Mouse (Mus musculus) limb, embryonic 15.5 days (tissue): ENCODE measurements around the gene Osbpl3. TPM values are rescaled to one million over a fixed set of nuclear protein-coding genes. Genes with fewer than 3 reads are reported as not detected.
A peak's percentile ranks its signal among the peaks of the same experiment; 100 is the strongest.

ENCODE experiments used
- ATAC-seq: fragments of 200-750 bp; cut with Nextera tagmentation; 2 replicates; pipeline ENCODE4 v1.8.0; 2017; ENCODE audit warnings: low read depth, moderate TSS enrichment; ENCODE audit not compliant: insufficient number of reproducible peaks, low FRiP score, low TSS enrichment
- H3K27ac ChIP-seq: fragments of 300-500 bp; sonication (generic); 2 replicates; pipeline ENCODE4 v1.5.1; 2015; ENCODE audit warnings: moderate library complexity, mild to moderate bottlenecking, inconsistent platforms
- H3K27me3 ChIP-seq: fragments of 300-500 bp; sonication (generic); 2 replicates; pipeline ENCODE4 v1.6.1; 2015; ENCODE audit warnings: inconsistent platforms
- H3K36me3 ChIP-seq: fragments of 300-500 bp; sonication (generic); 2 replicates; pipeline ENCODE4 v1.6.1; 2015; ENCODE audit warnings: inconsistent platforms
- H3K4me1 ChIP-seq: fragments of 300-500 bp; sonication (generic); 2 replicates; pipeline ENCODE4 v1.6.1; 2015; ENCODE audit warnings: inconsistent platforms
- H3K4me2 ChIP-seq: fragments of 300-500 bp; sonication (generic); 2 replicates; pipeline ENCODE4 v1.6.1; 2015; ENCODE audit warnings: mild to moderate bottlenecking, inconsistent platforms
- H3K4me3 ChIP-seq: fragments of 300-500 bp; sonication (generic); 2 replicates; pipeline ENCODE4 v1.5.1; 2015; ENCODE audit warnings: mild to moderate bottlenecking, inconsistent platforms
- H3K9ac ChIP-seq: fragments of 300-500 bp; sonication (generic); 2 replicates; pipeline ENCODE4 v1.6.1; 2015; ENCODE audit warnings: inconsistent platforms
- H3K9me3 ChIP-seq: fragments of 300-500 bp; sonication (generic); 2 replicates; pipeline ENCODE4 v1.6.1; 2016; ENCODE audit warnings: inconsistent platforms
- WGBS: fragments of 180-500 bp; shearing (Covaris S2); methylation state at CpG from one replicate; pipeline ENCODE4 v1.1.7; 2015; 5-methylcytosine and 5-hydroxymethylcytosine counted together
- polyA plus RNA-seq: library from polyadenylated mRNA; unstranded; fragments of >200 nt; fragmentation: Nextera tagmentation; extraction: Ambion mirVana; gene quantifications from 2 replicates; pipeline ENCODE4 v1.2.1, GENCODE M21; 2015

Gene Osbpl3
- polyA plus RNA-seq, 1 experiment from 2014 or later, result 12.8 TPM

- H3K9me3 ChIP-seq, result no peaks in the 10 kb centered on the region
- no peaks in the 10 kb centered on the region for H3K27me3 ChIP-seq
- no peak overlapping the region for H3K27ac ChIP-seq
- ATAC-seq, result no peak
- no peak overlapping the region for H3K4me3 ChIP-seq
- 0 out of 2 replicates have a peak, but pooled peaks cover 3% of the 10 kb centered on the region for H3K4me1 ChIP-seq
- H3K4me2 ChIP-seq, result no peak overlapping the region
- no peaks in the 10 kb centered on the region for H3K36me3 ChIP-seq
- H3K9ac ChIP-seq, result no peak overlapping the region
- WGBS, result 64% methylated on average over 6 of the region's 6 CpGs
These were observed 118.6 kb downstream of the Osbpl3 start for GRCm38 (mm10) chr6:50337431-50337830.

GRCm38 (mm10) chr6:50336376-50336775, 119.6 kb downstream of the Osbpl3 start:
- Histone ChIP-seq H3K9ac (no peak overlapping the region), H3K9me3 (no peaks in the 10 kb centered on the region), H3K36me3 (no peaks in the 10 kb centered on the region), H3K27ac (no peak overlapping the region), H3K4me1 (0 out of 2 replicates have a peak, but pooled peaks cover 3% of the 10 kb centered on the region), H3K4me2 (no peak overlapping the region), H3K4me3 (no peak overlapping the region), H3K27me3 (no peaks in the 10 kb centered on the region)
- 87% methylated on average over 2 of the region's 2 CpGs for WGBS
- no peak for ATAC-seq

DNA sequence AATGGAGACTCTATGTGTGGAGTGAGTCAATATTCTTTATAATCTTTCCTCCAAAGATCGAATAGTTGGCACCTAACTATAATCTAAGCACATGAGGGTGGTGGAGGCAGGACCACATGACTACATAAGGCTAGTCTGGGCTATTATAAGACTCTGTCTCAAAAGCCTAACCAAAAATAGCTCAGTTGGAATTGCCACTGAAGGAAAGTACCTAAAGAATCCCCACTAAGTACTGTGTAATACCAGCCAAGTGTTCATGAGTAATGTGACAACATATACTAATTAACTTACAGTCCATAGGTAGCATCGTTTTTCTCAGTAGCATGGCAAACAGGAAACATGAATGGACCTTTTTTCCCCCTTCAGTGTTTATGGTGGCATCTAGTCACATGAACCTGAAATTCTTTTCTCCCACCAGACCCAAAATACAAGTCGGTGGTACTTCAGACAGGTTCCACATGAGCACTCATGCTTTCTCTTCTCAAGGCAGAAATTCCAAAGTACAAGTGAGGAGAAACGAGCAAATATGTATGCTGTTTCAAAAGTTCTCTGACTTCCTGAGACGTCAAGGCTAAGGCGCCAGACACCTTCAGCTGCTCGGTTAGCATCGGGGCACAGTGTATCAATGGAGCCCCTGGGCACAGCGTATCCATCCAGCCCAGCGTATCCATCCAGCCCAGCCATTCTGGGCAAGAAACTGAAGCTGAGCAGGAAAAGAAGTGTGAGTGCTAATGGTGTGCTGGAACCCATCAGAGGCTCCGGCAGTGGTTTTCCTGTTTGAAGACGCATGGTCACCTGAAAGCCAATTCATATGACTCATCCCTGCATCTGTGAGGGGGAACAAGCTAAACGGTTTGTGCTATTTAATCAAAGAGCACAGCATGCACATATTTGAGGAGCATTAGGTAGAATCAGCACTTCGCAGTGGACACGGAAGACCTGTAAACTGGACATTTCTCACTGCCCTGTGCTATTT, 120.9 kb downstream of the Osbpl3 start:
- 86% methylated on average over 15 of the region's 15 CpGs for WGBS

GRCm38 (mm10) chr6:50333346-50333745, 122.7 kb downstream of the Osbpl3 start:
- no peak overlapping the region for H3K4me2 ChIP-seq
- no peak overlapping the region for H3K9ac ChIP-seq
- H3K36me3 ChIP-seq, result no peaks in the 10 kb centered on the region
- peaks cover 9% of the 10 kb centered on the region; the same call in 1 of the 2 replicates for H3K4me1 ChIP-seq
- no peaks in the 10 kb centered on the region for H3K9me3 ChIP-seq
- no peak overlapping the region for H3K4me3 ChIP-seq
- H3K27me3 ChIP-seq, result no peaks in the 10 kb centered on the region
- WGBS, result 74% methylated on average over 6 of the region's 6 CpGs
- no peak for ATAC-seq
- no peak overlapping the region for H3K27ac ChIP-seq

More for the DNA sequence above, 120.9 kb downstream of the Osbpl3 start:
- 0 out of 2 replicates have a peak, but pooled peaks cover 3% of the 10 kb centered on the region for H3K4me1 ChIP-seq
- no peaks in the 10 kb centered on the region for H3K9me3 ChIP-seq
- no peaks in the 10 kb centered on the region for H3K27me3 ChIP-seq
- H3K4me3 ChIP-seq, result no peak overlapping the region
- no peak for ATAC-seq
- H3K27ac ChIP-seq, result no peak overlapping the region
- no peaks in the 10 kb centered on the region for H3K36me3 ChIP-seq
- no peak overlapping the region for H3K4me2 ChIP-seq
- no peak overlapping the region for H3K9ac ChIP-seq

GRCm38 (mm10) chr6:50331477-50331876, 124.5 kb downstream of the Osbpl3 start:
- Histone ChIP-seq H3K27me3 (no peaks in the 10 kb centered on the region), H3K4me3 (no peak overlapping the region), H3K9me3 (no peaks in the 10 kb centered on the region), H3K9ac (no peak overlapping the region), H3K4me2 (no peak overlapping the region), H3K4me1 (peaks cover 6% of the 10 kb centered on the region; the same call in 1 of the 2 replicates), H3K27ac (no peak overlapping the region), H3K36me3 (peaks cover 5% of the 10 kb centered on the region; the same call in 1 of the 2 replicates)
- ATAC-seq, result no peak
- 97% methylated on average over 2 of the region's 2 CpGs for WGBS

- Histone ChIP-seq H3K27me3 (no peaks in the 10 kb centered on the region), H3K9ac (no peak overlapping the region), H3K9me3 (no peaks in the 10 kb centered on the region), H3K36me3 (peaks cover 16% of the 10 kb centered on the region; the same call in 1 of the 2 replicates), H3K27ac (no peak overlapping the region), H3K4me1 (peaks cover 6% of the 10 kb centered on the region; the same call in 1 of the 2 replicates), H3K4me2 (no peak overlapping the region), H3K4me3 (no peak overlapping the region)
- WGBS, result 83% methylated on average over 8 of the region's 8 CpGs
- ATAC-seq, result no peak
These were observed 126.6 kb downstream of the Osbpl3 start for GRCm38 (mm10) chr6:50329380-50329779.

GRCm38 (mm10) chr6:50328901-50329300, 127.1 kb downstream of the Osbpl3 start:
- no peak for ATAC-seq

DNA sequence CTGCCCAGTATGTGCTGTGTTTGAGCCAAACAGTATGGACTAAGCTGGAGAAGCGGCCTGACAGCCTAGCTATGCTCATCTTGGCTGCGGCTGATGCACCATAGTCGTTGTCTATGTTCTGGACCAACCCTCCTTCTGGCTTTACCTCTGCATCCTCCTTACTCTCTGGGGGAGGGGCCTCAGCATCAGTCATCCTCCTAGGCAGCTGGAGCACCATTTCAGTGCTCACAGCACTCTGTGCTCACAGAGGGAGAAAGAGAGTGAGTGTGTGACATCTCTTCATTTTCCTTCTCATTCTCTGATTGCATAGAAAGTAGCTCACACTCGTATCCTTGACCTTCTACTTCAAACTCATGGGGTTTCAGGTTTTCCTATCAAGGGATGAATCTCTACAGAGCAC, 129.8 kb downstream of the Osbpl3 start:
- Histone ChIP-seq H3K9ac (no peak overlapping the region), H3K4me2 (no peak overlapping the region), H3K4me1 (peaks cover 6% of the 10 kb centered on the region; the same call in 1 of the 2 replicates), H3K4me3 (no peak overlapping the region), H3K27ac (no peak overlapping the region), H3K27me3 (no peaks in the 10 kb centered on the region), H3K9me3 (no peaks in the 10 kb centered on the region), H3K36me3 (peaks cover 16% of the 10 kb centered on the region; the same call in 1 of the 2 replicates)
- 82% methylated on average over 4 of the region's 4 CpGs for WGBS
- no peak for ATAC-seq

More at GRCm38 (mm10) chr6:50328901-50329300, 127.1 kb downstream of the Osbpl3 start:
- Histone ChIP-seq H3K9me3 (no peaks in the 10 kb centered on the region), H3K27me3 (no peaks in the 10 kb centered on the region), H3K4me2 (no peak overlapping the region), H3K4me3 (no peak overlapping the region), H3K4me1 (peaks cover 6% of the 10 kb centered on the region; the same call in 1 of the 2 replicates), H3K36me3 (peaks cover 16% of the 10 kb centered on the region; the same call in 1 of the 2 replicates), H3K27ac (peak overlapping the region; percentile 22; the same call in 1 of the 2 replicates), H3K9ac (no peak overlapping the region)
- 28% methylated on average over 7 of the region's 7 CpGs for WGBS

DNA sequence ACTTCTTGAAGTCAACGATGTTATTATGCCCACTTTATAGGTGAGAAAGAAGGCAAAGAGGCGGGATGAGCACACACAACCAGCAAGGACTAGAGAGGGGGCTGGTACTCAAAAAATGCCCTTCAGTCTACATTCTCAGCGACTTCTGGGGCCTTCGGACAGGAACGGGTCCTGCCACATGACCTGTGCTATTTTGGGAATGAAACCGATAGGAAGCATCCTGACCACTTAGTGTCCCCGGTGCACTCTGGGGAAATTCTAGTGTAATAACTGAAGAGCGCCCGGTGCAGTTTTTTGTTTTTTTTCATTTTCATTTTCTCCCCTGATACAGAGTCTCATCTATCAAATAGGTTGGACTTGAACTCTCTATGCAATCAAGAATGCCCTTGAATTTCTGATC, 130.5 kb downstream of the Osbpl3 start:
- peaks cover 18% of the 10 kb centered on the region; the same call in 1 of the 2 replicates for H3K36me3 ChIP-seq
- no peak overlapping the region for H3K9ac ChIP-seq
- WGBS, result 80% methylated on average over 9 of the region's 9 CpGs
- H3K4me2 ChIP-seq, result no peak overlapping the region
- no peaks in the 10 kb centered on the region for H3K9me3 ChIP-seq
- H3K27ac ChIP-seq, result no peak overlapping the region
- peaks cover 6% of the 10 kb centered on the region; the same call in 1 of the 2 replicates for H3K4me1 ChIP-seq
- H3K4me3 ChIP-seq, result no peak overlapping the region
- ATAC-seq, result no peak
- no peaks in the 10 kb centered on the region for H3K27me3 ChIP-seq

GRCm38 (mm10) chr6:50322631-50323030, 133.4 kb downstream of the Osbpl3 start:
- Histone ChIP-seq H3K9ac (no peak overlapping the region), H3K27ac (no peak overlapping the region), H3K4me3 (no peak overlapping the region), H3K4me1 (no peaks in the 10 kb centered on the region), H3K4me2 (no peak overlapping the region), H3K9me3 (no peaks in the 10 kb centered on the region), H3K27me3 (no peaks in the 10 kb centered on the region), H3K36me3 (peaks cover 18% of the 10 kb centered on the region; the same call in 1 of the 2 replicates)
- 46% methylated on average over 9 of the region's 9 CpGs for WGBS
- no peak for ATAC-seq

DNA sequence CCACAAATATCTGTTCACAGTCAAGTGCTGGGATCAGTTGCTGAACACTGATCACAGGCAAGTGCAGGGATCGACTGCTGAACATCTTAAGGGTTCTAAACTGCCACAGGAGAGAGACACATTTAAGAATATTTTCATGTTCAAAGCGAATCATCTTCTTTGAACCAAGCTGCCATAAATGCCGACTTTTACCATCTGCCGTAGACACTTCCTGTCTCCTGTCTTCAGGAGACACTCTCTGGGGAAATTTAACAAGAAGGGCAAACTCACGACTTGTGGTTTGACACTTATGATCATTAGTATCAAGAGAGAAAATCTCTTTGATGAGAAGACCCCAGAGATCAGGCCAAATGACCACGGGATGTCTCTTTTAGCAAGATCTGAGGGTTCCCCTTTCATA, 134.3 kb downstream of the Osbpl3 start:
- Histone ChIP-seq H3K36me3 (peaks cover 16% of the 10 kb centered on the region; the same call in 1 of the 2 replicates), H3K9me3 (no peaks in the 10 kb centered on the region), H3K9ac (no peak overlapping the region), H3K4me1 (no peaks in the 10 kb centered on the region), H3K4me3 (no peak overlapping the region), H3K4me2 (no peak overlapping the region), H3K27me3 (no peaks in the 10 kb centered on the region), H3K27ac (no peak overlapping the region)
- WGBS, result 64% methylated on average over 6 of the region's 6 CpGs
- no peak for ATAC-seq
